Mouse (Mus musculus): ENCODE results near the gene Zfp423. TPM values are rescaled to one million over a fixed set of nuclear protein-coding genes. Genes with fewer than 3 reads are reported as not detected.

Gene Zfp423
- polyA plus RNA-seq, 1 experiment from 2014 or later = 27.9 TPM

- no peak overlapping the region for H3K4me3 ChIP-seq (ENCODE audit: low read depth, low read length)
- ATAC-seq (no peak), DNase-seq (ENCODE audit: low spot score) (no peak)
- H3K27ac ChIP-seq (ENCODE audit: low read depth, low read length) = no peak overlapping the region
- H3K9ac ChIP-seq (ENCODE audit: low read length) = no peak overlapping the region
- WGBS = 72% methylated on average over 10 of the region's 10 CpGs
- no peaks in the 10 kb centered on the region for H3K27me3 ChIP-seq (replicated peaks; ENCODE audit: control insufficient read depth, insufficient read depth, low read length)
- H3K4me2 ChIP-seq (ENCODE audit: low read length) = no peak overlapping the region
- H3K9me3 ChIP-seq (replicated peaks; ENCODE audit: control insufficient read depth, low read length) = no peaks in the 10 kb centered on the region
- H3K36me3 ChIP-seq (ENCODE audit: control insufficient read depth, insufficient read depth, low read length) = no peaks in the 10 kb centered on the region
- no peaks in the 10 kb centered on the region for H3K4me1 ChIP-seq (ENCODE audit: control insufficient read depth, insufficient read depth, low read length)
These were observed 156.0 kb downstream of the Zfp423 start for GRCm38 (mm10) chr8:87803437-87803836.

DNA sequence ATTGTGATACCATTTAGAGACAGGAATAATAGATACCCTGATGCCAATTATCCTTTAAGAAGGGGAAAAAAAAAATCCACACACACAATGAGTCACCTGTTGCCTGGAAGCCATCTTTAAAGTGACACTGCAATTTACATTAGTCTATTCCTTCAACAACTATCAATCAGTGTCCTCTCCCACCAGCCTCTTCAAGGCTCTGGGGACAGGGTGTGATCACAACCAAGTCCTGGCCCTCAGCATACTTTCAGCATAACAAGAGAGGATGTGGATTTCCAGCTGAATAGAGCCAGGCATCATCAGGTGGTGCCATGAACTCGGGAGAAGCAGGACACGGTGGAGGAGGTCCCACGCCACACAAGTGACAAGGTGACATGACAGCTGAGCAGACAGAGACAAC is 156.8 kb downstream of the Zfp423 start:
- no peak for DNase-seq (ENCODE audit: low spot score)
- H3K9ac ChIP-seq (ENCODE audit: low read length) = no peak overlapping the region
- ATAC-seq = no peak
- WGBS = 67% methylated on average over 3 of the region's 3 CpGs
- H3K36me3 ChIP-seq (ENCODE audit: control insufficient read depth, insufficient read depth, low read length) = no peaks in the 10 kb centered on the region
- no peak overlapping the region for H3K4me3 ChIP-seq (ENCODE audit: low read depth, low read length)
- no peaks in the 10 kb centered on the region for H3K27me3 ChIP-seq (replicated peaks; ENCODE audit: control insufficient read depth, insufficient read depth, low read length)
- H3K4me2 ChIP-seq (ENCODE audit: low read length) = no peak overlapping the region
- H3K9me3 ChIP-seq (replicated peaks; ENCODE audit: control insufficient read depth, low read length) = no peaks in the 10 kb centered on the region
- no peak overlapping the region for H3K27ac ChIP-seq (ENCODE audit: low read depth, low read length)
- H3K4me1 ChIP-seq (ENCODE audit: control insufficient read depth, insufficient read depth, low read length) = no peaks in the 10 kb centered on the region

GRCm38 (mm10) chr8:87800121-87800520 is 159.3 kb downstream of the Zfp423 start:
- H3K27ac ChIP-seq (ENCODE audit: low read depth, low read length) = no peak overlapping the region
- no peaks in the 10 kb centered on the region for H3K4me1 ChIP-seq (ENCODE audit: control insufficient read depth, insufficient read depth, low read length)
- no peaks in the 10 kb centered on the region for H3K36me3 ChIP-seq (ENCODE audit: control insufficient read depth, insufficient read depth, low read length)
- WGBS = 78% methylated on average over 11 of the region's 11 CpGs
- H3K27me3 ChIP-seq (replicated peaks; ENCODE audit: control insufficient read depth, insufficient read depth, low read length) = no peaks in the 10 kb centered on the region
- no peaks in the 10 kb centered on the region for H3K9me3 ChIP-seq (replicated peaks; ENCODE audit: control insufficient read depth, low read length)
- ATAC-seq = no peak
- no peak overlapping the region for H3K4me3 ChIP-seq (ENCODE audit: low read depth, low read length)
- no peak for DNase-seq (ENCODE audit: low spot score)
- H3K4me2 ChIP-seq (ENCODE audit: low read length) = no peak overlapping the region
- no peak overlapping the region for H3K9ac ChIP-seq (ENCODE audit: low read length)

DNA sequence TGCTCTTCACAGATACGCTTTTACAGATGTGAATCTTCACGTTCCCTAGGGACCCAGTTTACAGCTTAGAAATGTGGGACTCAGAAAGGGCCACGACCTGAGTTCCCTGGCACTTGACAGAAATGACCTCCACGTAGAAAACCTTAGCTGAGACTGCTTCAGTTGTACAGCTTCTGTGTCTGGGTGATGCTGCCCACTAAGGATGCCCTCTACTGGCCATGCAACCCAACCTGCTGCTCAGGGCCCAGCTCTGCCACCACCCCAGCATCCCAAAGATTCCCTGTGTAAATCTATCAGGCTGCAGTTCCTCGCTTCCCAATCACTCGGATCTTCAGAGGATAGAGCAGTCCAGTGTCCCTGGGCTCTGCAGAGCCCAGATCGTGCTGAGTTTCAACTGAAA is 163.2 kb downstream of the Zfp423 start:
- Histone ChIP-seq H3K9ac (ENCODE audit: low read length) (no peak overlapping the region), H3K9me3 (replicated peaks; ENCODE audit: control insufficient read depth, low read length) (no peaks in the 10 kb centered on the region), H3K4me2 (ENCODE audit: low read length) (no peak overlapping the region), H3K4me3 (ENCODE audit: low read depth, low read length) (no peak overlapping the region), H3K27ac (ENCODE audit: low read depth, low read length) (no peak overlapping the region), H3K4me1 (ENCODE audit: control insufficient read depth, insufficient read depth, low read length) (no peaks in the 10 kb centered on the region), H3K36me3 (ENCODE audit: control insufficient read depth, insufficient read depth, low read length) (no peaks in the 10 kb centered on the region), H3K27me3 (replicated peaks; ENCODE audit: control insufficient read depth, insufficient read depth, low read length) (no peaks in the 10 kb centered on the region)
- ATAC-seq = no peak
- DNase-seq (ENCODE audit: low spot score) = peak; percentile 46
- WGBS = 76% methylated on average over 7 of the region's 7 CpGs

GRCm38 (mm10) chr8:87794639-87795038 is 164.8 kb downstream of the Zfp423 start:
- Histone ChIP-seq H3K27ac (ENCODE audit: low read depth, low read length) (no peak overlapping the region), H3K27me3 (replicated peaks; ENCODE audit: control insufficient read depth, insufficient read depth, low read length) (no peaks in the 10 kb centered on the region), H3K36me3 (ENCODE audit: control insufficient read depth, insufficient read depth, low read length) (no peaks in the 10 kb centered on the region), H3K4me2 (ENCODE audit: low read length) (no peak overlapping the region), H3K4me1 (ENCODE audit: control insufficient read depth, insufficient read depth, low read length) (no peaks in the 10 kb centered on the region), H3K9me3 (replicated peaks; ENCODE audit: control insufficient read depth, low read length) (no peaks in the 10 kb centered on the region), H3K9ac (ENCODE audit: low read length) (no peak overlapping the region), H3K4me3 (ENCODE audit: low read depth, low read length) (no peak overlapping the region)
- WGBS = 51% methylated on average over 10 of the region's 10 CpGs
- ATAC-seq (peak; percentile 46; the same call in 1 of the 2 replicates), DNase-seq (ENCODE audit: low spot score) (peak; percentile 63)

DNA sequence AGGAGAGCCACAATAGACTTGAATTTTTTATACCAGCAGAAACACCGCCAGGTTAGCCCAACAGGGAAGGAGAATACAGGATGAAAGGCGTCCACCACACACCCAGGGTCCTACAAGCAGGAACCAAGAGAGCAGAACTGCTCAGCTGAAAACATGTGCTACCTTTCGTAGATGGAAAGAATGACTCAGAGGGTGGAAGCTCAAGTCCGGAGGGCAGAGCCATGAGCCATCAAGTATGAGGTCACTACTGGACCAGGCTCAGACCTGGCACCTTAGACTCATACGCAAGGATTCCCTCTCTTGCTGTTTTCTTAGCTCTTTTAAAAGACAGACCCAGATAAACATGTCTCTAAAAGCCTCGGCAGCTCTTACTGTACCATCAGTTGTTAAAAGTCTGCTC is 168.3 kb downstream of the Zfp423 start:
- no peak for ATAC-seq
- WGBS = 90% methylated on average over 6 of the region's 6 CpGs
- Histone ChIP-seq H3K9ac (ENCODE audit: low read length) (no peak overlapping the region), H3K36me3 (ENCODE audit: control insufficient read depth, insufficient read depth, low read length) (no peaks in the 10 kb centered on the region), H3K4me2 (ENCODE audit: low read length) (no peak overlapping the region), H3K4me1 (ENCODE audit: control insufficient read depth, insufficient read depth, low read length) (peaks cover 9% of the 10 kb centered on the region), H3K27ac (ENCODE audit: low read depth, low read length) (no peak overlapping the region), H3K27me3 (replicated peaks; ENCODE audit: control insufficient read depth, insufficient read depth, low read length) (no peaks in the 10 kb centered on the region), H3K9me3 (replicated peaks; ENCODE audit: control insufficient read depth, low read length) (no peaks in the 10 kb centered on the region), H3K4me3 (ENCODE audit: low read depth, low read length) (no peak overlapping the region)
- no peak for DNase-seq (ENCODE audit: low spot score)

GRCm38 (mm10) chr8:87784641-87785439 is 174.6 kb downstream of the Zfp423 start:
- H3K27ac ChIP-seq (ENCODE audit: low read depth, low read length) = no peak overlapping the region

DNA sequence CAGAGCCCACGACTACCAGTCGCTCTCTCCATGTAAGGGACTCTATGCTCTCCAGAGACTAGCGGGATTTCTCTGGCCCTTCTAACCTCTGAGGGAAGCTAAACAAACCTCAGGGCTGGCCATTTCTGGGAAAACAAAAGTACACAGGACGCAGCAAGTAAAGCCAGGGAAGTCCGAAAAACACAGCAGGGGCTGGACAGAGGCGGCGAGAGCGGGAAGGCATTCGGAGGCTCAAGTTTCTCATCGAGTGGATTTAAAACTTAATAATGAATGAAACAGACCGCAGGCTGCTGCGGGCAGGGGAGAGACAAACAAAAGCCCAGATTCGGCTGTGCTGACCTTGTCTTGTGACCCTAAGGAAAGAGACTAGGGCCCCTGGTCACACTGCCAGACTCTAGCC is 175.2 kb downstream of the Zfp423 start:
- Histone ChIP-seq H3K4me2 (ENCODE audit: low read length) (peak overlapping the region; percentile 26; the same call in 1 of the 2 replicates), H3K4me1 (ENCODE audit: control insufficient read depth, insufficient read depth, low read length) (peaks cover 26% of the 10 kb centered on the region), H3K4me3 (ENCODE audit: low read depth, low read length) (no peak overlapping the region), H3K9me3 (replicated peaks; ENCODE audit: control insufficient read depth, low read length) (no peaks in the 10 kb centered on the region), H3K9ac (ENCODE audit: low read length) (peak overlapping the region; percentile 41; the same call in 1 of the 2 replicates), H3K36me3 (ENCODE audit: control insufficient read depth, insufficient read depth, low read length) (peaks cover 38% of the 10 kb centered on the region), H3K27me3 (replicated peaks; ENCODE audit: control insufficient read depth, insufficient read depth, low read length) (no peaks in the 10 kb centered on the region), H3K27ac (ENCODE audit: low read depth, low read length) (peak overlapping the region; percentile 39; the same call in 1 of the 2 replicates)
- ATAC-seq = no peak
- no peak for DNase-seq (ENCODE audit: low spot score)
- 6% methylated on average over 13 of the region's 13 CpGs for WGBS

More at GRCm38 (mm10) chr8:87784641-87785439, 174.6 kb downstream of the Zfp423 start:
- 0 out of 2 replicates have a peak overlapping the region, but pooled peaks have one; percentile 26 for H3K4me2 ChIP-seq (ENCODE audit: low read length)
- no peak overlapping the region for H3K9ac ChIP-seq (ENCODE audit: low read length)
- ATAC-seq = no peak
- peaks cover 26% of the 10 kb centered on the region for H3K4me1 ChIP-seq (ENCODE audit: control insufficient read depth, insufficient read depth, low read length)
- H3K9me3 ChIP-seq (replicated peaks; ENCODE audit: control insufficient read depth, low read length) = no peaks in the 10 kb centered on the region
- WGBS = 40% methylated on average over 13 of the region's 13 CpGs
- H3K27me3 ChIP-seq (replicated peaks; ENCODE audit: control insufficient read depth, insufficient read depth, low read length) = no peaks in the 10 kb centered on the region
- peaks cover 32% of the 10 kb centered on the region for H3K36me3 ChIP-seq (ENCODE audit: control insufficient read depth, insufficient read depth, low read length)
- DNase-seq (ENCODE audit: low spot score) = peak; percentile 31
- H3K4me3 ChIP-seq (ENCODE audit: low read depth, low read length) = no peak overlapping the region

DNA sequence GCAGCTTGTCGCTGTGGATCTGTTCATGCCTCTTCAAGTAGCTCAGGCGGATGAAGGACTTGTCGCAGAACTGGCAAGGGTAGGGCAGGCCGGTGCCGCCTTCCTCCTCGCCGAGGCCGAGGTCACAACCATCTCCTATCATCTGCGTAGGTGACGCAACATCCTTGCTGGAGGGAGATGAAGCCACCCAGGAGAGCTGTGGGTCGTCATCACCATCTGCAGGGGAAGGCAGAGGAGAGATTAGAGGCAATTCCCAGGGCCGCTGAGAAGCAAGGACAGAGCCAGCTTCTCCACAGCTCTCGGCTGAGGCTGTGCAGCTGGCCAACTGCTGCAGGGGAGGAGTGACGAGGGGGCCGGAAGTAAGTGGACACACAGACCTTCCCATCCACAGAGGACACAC is 176.2 kb downstream of the Zfp423 start:
- H3K4me1 ChIP-seq (ENCODE audit: control insufficient read depth, insufficient read depth, low read length) = peaks cover 26% of the 10 kb centered on the region
- no peaks in the 10 kb centered on the region for H3K9me3 ChIP-seq (replicated peaks; ENCODE audit: control insufficient read depth, low read length)
- H3K27ac ChIP-seq (ENCODE audit: low read depth, low read length) = no peak overlapping the region
- H3K9ac ChIP-seq (ENCODE audit: low read length) = no peak overlapping the region
- no peak overlapping the region for H3K4me3 ChIP-seq (ENCODE audit: low read depth, low read length)
- H3K27me3 ChIP-seq (replicated peaks; ENCODE audit: control insufficient read depth, insufficient read depth, low read length) = no peaks in the 10 kb centered on the region
- no peak overlapping the region for H3K4me2 ChIP-seq (ENCODE audit: low read length)
- peaks cover 41% of the 10 kb centered on the region for H3K36me3 ChIP-seq (ENCODE audit: control insufficient read depth, insufficient read depth, low read length)
- no peak for ATAC-seq
- 72% methylated on average over 15 of the region's 15 CpGs for WGBS
- no peak for DNase-seq (ENCODE audit: low spot score)
